Mouse (Mus musculus): Measurements from ENCODE around the gene Yars.

DNA sequence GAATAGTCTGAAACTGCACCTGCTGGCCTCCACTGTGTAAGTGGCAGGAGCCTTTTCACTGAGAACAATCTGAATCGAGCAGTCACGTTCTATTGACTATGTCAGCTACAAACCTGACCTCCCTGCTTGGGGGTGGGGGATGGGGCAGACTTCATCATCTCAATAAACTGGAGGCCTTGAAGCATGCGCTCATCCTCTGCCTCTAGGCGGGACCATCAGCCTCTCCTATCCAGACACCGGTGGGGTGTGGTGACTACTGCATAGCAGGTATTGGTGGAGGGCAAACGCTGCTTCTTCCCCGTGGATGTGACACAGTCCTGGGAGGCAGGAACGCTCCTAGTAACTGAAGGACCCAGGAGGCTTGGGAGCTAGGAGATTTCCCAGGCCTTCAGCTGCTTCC lies 41.4 kb downstream of the Yars start:
- TF ChIP-seq POLR2A (IDR thresholded peaks at IDR 0.05; ENCODE audit: extremely low read depth, insufficient read depth, low read length), result no peak
- TF ChIP-seq CTCF (IDR thresholded peaks at IDR 0.05; ENCODE audit: extremely low read depth, insufficient read depth, low read length), result no peak
